In genomic region chr17:84118271-84118670, GRCm38 (mm10) we compare ENCODE assay signal across 11 mouse cellular contexts.
DNase-seq lines count a peak whose midpoint lies in the region; ATAC-seq lines count a peak whose summit lies in the region.
"Had no signal": no experiment of that assay in that cellular context is flagged by ENCODE, and none has a peak within 500 bp of the region (broad histone marks: within the 10 kb centered on the region; RNA-seq: fewer than 3 reads in every experiment).

No protein-coding gene starts in this region.

- 0 out of 2 replicates have a peak overlapping the region, but pooled peaks have one; percentile 24 for H3K27ac ChIP-seq in heart, embryonic 13.5 days (replicated peaks)
- no peak overlapping the region for H3K27ac ChIP-seq in heart, embryonic 12.5 days (ENCODE audit: poor library complexity, severe bottlenecking)
- no peak overlapping the region for H3K27ac ChIP-seq in hindbrain, embryonic 16.5 days (ENCODE audit: low read depth, low read length)

- ATAC-seq in heart, embryonic 13.5 days (ENCODE audit: extremely low read depth, insufficient number of reproducible peaks, low FRiP score, low TSS enrichment): no peak
- ATAC-seq in heart, embryonic 12.5 days (ENCODE audit: insufficient number of reproducible peaks, low FRiP score): no peak
- ATAC-seq in granulocyte monocyte progenitor cell, adult 5-6 weeks (replicated peaks; ENCODE audit: poor library complexity, severe bottlenecking): peak; percentile 24
- ATAC-seq in megakaryocyte progenitor cell, adult 5-6 weeks (replicated peaks; ENCODE audit: poor library complexity): peak; percentile 10; the same call in 1 of the 2 replicates
- no peak for ATAC-seq in hindbrain, embryonic 16.5 days

- H3K9ac ChIP-seq in heart, embryonic 13.5 days: no peak overlapping the region
- no peak overlapping the region for H3K9ac ChIP-seq in heart, embryonic 12.5 days
- no peak overlapping the region for H3K9ac ChIP-seq in hindbrain, embryonic 16.5 days (ENCODE audit: low read depth, low read length)

- H3K9me3 ChIP-seq in heart, embryonic 13.5 days: no peaks in the 10 kb centered on the region
- no peaks in the 10 kb centered on the region for H3K9me3 ChIP-seq in heart, embryonic 12.5 days (replicated peaks)
- no peaks in the 10 kb centered on the region for H3K9me3 ChIP-seq in hindbrain, embryonic 16.5 days (ENCODE audit: control insufficient read depth, low read length)

- WGBS in heart, embryonic 13.5 days: 75% methylated on average over 4 of the region's 4 CpGs
- WGBS in heart, embryonic 12.5 days: 78% methylated on average over 4 of the region's 4 CpGs
- 85% methylated on average over 4 of the region's 4 CpGs for WGBS in hindbrain, embryonic 16.5 days

- peaks cover 47% of the 10 kb centered on the region for H3K4me1 ChIP-seq in heart, embryonic 13.5 days
- peaks cover 25% of the 10 kb centered on the region for H3K4me1 ChIP-seq in heart, embryonic 12.5 days (replicated peaks)
- H3K4me1 ChIP-seq in hindbrain, embryonic 16.5 days (ENCODE audit: control insufficient read depth, insufficient read depth, low read depth, low read length): no peaks in the 10 kb centered on the region

- no peak overlapping the region for H3K4me2 ChIP-seq in heart, embryonic 13.5 days
- no peak overlapping the region for H3K4me2 ChIP-seq in heart, embryonic 12.5 days
- no peak overlapping the region for H3K4me2 ChIP-seq in hindbrain, embryonic 16.5 days (ENCODE audit: low read length)

- H3K4me3 ChIP-seq in heart, embryonic 13.5 days: no peak overlapping the region
- H3K4me3 ChIP-seq in heart, embryonic 12.5 days: no peak overlapping the region
- no peak overlapping the region for H3K4me3 ChIP-seq in hindbrain, embryonic 16.5 days (ENCODE audit: low read length)

- H3K36me3 ChIP-seq in heart, embryonic 13.5 days: no peaks in the 10 kb centered on the region
- no peaks in the 10 kb centered on the region for H3K36me3 ChIP-seq in heart, embryonic 12.5 days
- H3K36me3 ChIP-seq in hindbrain, embryonic 16.5 days (ENCODE audit: control insufficient read depth, insufficient read depth, low read length): no peaks in the 10 kb centered on the region

- H3K27me3 ChIP-seq in heart, embryonic 13.5 days (replicated peaks): no peaks in the 10 kb centered on the region
- H3K27me3 ChIP-seq in heart, embryonic 12.5 days (replicated peaks): no peaks in the 10 kb centered on the region
- H3K27me3 ChIP-seq in hindbrain, embryonic 16.5 days (replicated peaks; ENCODE audit: control insufficient read depth, insufficient read depth, low read length): no peaks in the 10 kb centered on the region

- peak; percentile 51 to 55 for DNase-seq in B cell, adult 2 months
- DNase-seq in cerebellum, adult 9-10 months: no peak
- no peak for DNase-seq in frontal cortex, postnatal 36 days (ENCODE audit: low spot score in 2 of 2)
- DNase-seq: cerebellum, postnatal 14 days; gastrocnemius, postnatal 36 days; layer of hippocampus, postnatal 36 days had no signal

Comparison
In these comparisons a context has a peak if more than half of its experiments do, and no peak if none do; other contexts are left out.
1. ATAC-seq: peak in granulocyte monocyte progenitor cell, adult 5-6 weeks (single experiment) and megakaryocyte progenitor cell, adult 5-6 weeks (single experiment); none in heart, embryonic 13.5 days (single experiment), heart, embryonic 12.5 days (single experiment) and hindbrain, embryonic 16.5 days (single experiment).
2. DNase-seq: peak in B cell, adult 2 months (2 of 2); none in cerebellum, adult 9-10 months (single experiment) and frontal cortex, postnatal 36 days (0 of 2).